Mouse (Mus musculus) liver, adult 2 months (tissue): ENCODE data around the gene Cdkn2d.

Source experiments
- CTCF ChIP-seq: fragments of 200-500 bp; IDR thresholded peaks from 2 replicates; pipeline ENCODE4 v1.5.1; 2011; ENCODE audit warnings: low read depth, low read length, control low read depth
- POLR2A ChIP-seq: fragments of 200-500 bp; IDR thresholded peaks from 2 replicates; pipeline ENCODE4 v1.6.1; 2011; ENCODE audit warnings: low read length, control low read depth; ENCODE audit not compliant: insufficient read depth; ENCODE audit errors: extremely low read depth

GRCm38 (mm10) chr9:21291022-21291787 lies at the start of gene Cdkn2d:
- TF ChIP-seq CTCF, result peak; percentile 70
- TF ChIP-seq POLR2A, result 0 out of 2 replicates have a peak, but pooled peaks have one; percentile 38
